Mouse (Mus musculus): ENCODE data around the gene Ostm1.

DNA sequence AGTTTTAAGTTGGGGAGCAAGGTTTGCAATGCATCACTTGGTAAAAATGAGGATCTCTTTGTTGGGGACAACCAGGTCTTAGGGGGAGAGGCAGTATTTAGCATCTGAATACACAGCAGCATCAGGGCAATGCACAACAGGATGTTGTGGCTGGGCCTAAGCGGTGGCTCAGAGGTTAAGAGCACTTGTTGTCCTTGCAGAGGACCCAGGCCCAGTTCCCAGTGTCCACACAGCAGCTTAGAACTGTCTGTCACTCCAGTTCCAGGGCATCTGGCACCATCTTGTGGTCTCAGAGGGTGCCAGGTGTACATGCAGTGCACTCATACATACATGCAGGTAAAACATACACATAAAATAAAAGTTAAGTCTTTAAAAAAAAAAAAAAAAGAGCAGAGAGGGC is 106.1 kb downstream of the Ostm1 start:
- TF ChIP-seq CTCF (IDR thresholded peaks at IDR 0.05; ENCODE audit: low read depth, low read length) (no peak), GATA1 (IDR thresholded peaks at IDR 0.05; ENCODE audit: borderline replicate concordance, low read length) (no peak), TAL1 (conservative IDR thresholded peaks at IDR 0.05; ENCODE audit: low read depth, low read length) (no peak), POLR2AphosphoS5 (IDR thresholded peaks at IDR 0.05; ENCODE audit: insufficient replicate concordance, low read depth, low read length) (no peak)
